Mouse (Mus musculus): ENCODE measurements around the gene Igfbp7. TPM values are rescaled to one million over a fixed set of nuclear protein-coding genes. Genes with fewer than 3 reads are reported as not detected.

Gene Igfbp7
- total and polyA plus RNA-seq, 3 experiments = 174 to 353 (median 205) TPM

GRCm38 (mm10) chr5:77402137-77402536 is 5.7 kb downstream of the Igfbp7 start:
- 41% methylated on average over 5 of the region's 5 CpGs for WGBS
- Histone ChIP-seq H3K4me1 (ENCODE audit: control insufficient read depth, insufficient read depth, low read length) (peaks cover 23% of the 10 kb centered on the region), H3K9ac (ENCODE audit: low read depth, low read length) (no peak overlapping the region), H3K79me2 (replicated peaks; ENCODE audit: control insufficient read depth, insufficient read depth, low read length) (no peaks in the 10 kb centered on the region), H3K27me3 (ENCODE audit: control insufficient read depth, insufficient read depth, low read length) (no peaks in the 10 kb centered on the region), H3K4me3 (no peak overlapping the region), H3K27ac (peak overlapping the region; percentile 65), H3K36me3 (ENCODE audit: control insufficient read depth, insufficient read depth, low read length) (peaks cover 25% of the 10 kb centered on the region)
- intact Hi-C loops (cut with DNase I) = no loop called here
- no peak for TF ChIP-seq CTCF (IDR thresholded peaks at IDR 0.05)
- TF ChIP-seq EP300 (IDR thresholded peaks at IDR 0.05; ENCODE audit: insufficient read depth, low read depth, low read length) = no peak
- TF ChIP-seq POLR2A (IDR thresholded peaks at IDR 0.05; ENCODE audit: insufficient read depth, low read depth, low read length) = no peak
- no peak for DNase-seq

GRCm38 (mm10) chr5:77400823-77401222 is 7.0 kb downstream of the Igfbp7 start:
- 35% methylated on average over 6 of the region's 6 CpGs for WGBS
- H3K4me3 ChIP-seq = no peak overlapping the region
- TF ChIP-seq EP300 (IDR thresholded peaks at IDR 0.05; ENCODE audit: insufficient read depth, low read depth, low read length) = 0 out of 2 replicates have a peak, but pooled peaks have one; percentile 31
- no peak for TF ChIP-seq CTCF (IDR thresholded peaks at IDR 0.05)
- no peaks in the 10 kb centered on the region for H3K27me3 ChIP-seq (ENCODE audit: control insufficient read depth, insufficient read depth, low read length)
- peaks cover 29% of the 10 kb centered on the region for H3K36me3 ChIP-seq (ENCODE audit: control insufficient read depth, insufficient read depth, low read length)
- H3K79me2 ChIP-seq (replicated peaks; ENCODE audit: control insufficient read depth, insufficient read depth, low read length) = peaks cover 1% of the 10 kb centered on the region; the same call in 1 of the 2 replicates
- peak; percentile 66 to 67 for DNase-seq
- H3K4me1 ChIP-seq (ENCODE audit: control insufficient read depth, insufficient read depth, low read length) = peaks cover 27% of the 10 kb centered on the region
- peak overlapping the region; percentile 65 for H3K27ac ChIP-seq
- H3K9ac ChIP-seq (ENCODE audit: low read depth, low read length) = no peak overlapping the region
- intact Hi-C loops (cut with DNase I) = loop anchor here (2.0 kb wide), 1 partner anchor 44 kb away; no protein-coding TSS in a partner anchor

- Histone ChIP-seq H3K4me3 (no peak overlapping the region), H3K27me3 (ENCODE audit: control insufficient read depth, insufficient read depth, low read length) (no peaks in the 10 kb centered on the region), H3K9ac (ENCODE audit: low read depth, low read length) (no peak overlapping the region), H3K27ac (peak overlapping the region; percentile 65), H3K4me1 (ENCODE audit: control insufficient read depth, insufficient read depth, low read length) (peaks cover 27% of the 10 kb centered on the region), H3K36me3 (ENCODE audit: control insufficient read depth, insufficient read depth, low read length) (peaks cover 33% of the 10 kb centered on the region), H3K79me2 (replicated peaks; ENCODE audit: control insufficient read depth, insufficient read depth, low read length) (peaks cover 1% of the 10 kb centered on the region; the same call in 1 of the 2 replicates)
- TF ChIP-seq POLR2A (IDR thresholded peaks at IDR 0.05; ENCODE audit: insufficient read depth, low read depth, low read length) = no peak
- no peak for TF ChIP-seq EP300 (IDR thresholded peaks at IDR 0.05; ENCODE audit: insufficient read depth, low read depth, low read length)
- no peak for TF ChIP-seq CTCF (IDR thresholded peaks at IDR 0.05)
- intact Hi-C loops (cut with DNase I) = loop anchor here (2.0 kb wide), 1 partner anchor 43 kb away; no protein-coding TSS in a partner anchor
- peak; percentile 67 to 69 for DNase-seq
- 57% methylated on average over 7 of the region's 7 CpGs for WGBS
Measured at GRCm38 (mm10) chr5:77400151-77400550, 7.7 kb downstream of the Igfbp7 start.

GRCm38 (mm10) chr5:77399076-77399475 is 8.8 kb downstream of the Igfbp7 start:
- TF ChIP-seq POLR2A (IDR thresholded peaks at IDR 0.05; ENCODE audit: insufficient read depth, low read depth, low read length) = no peak
- no peak for TF ChIP-seq EP300 (IDR thresholded peaks at IDR 0.05; ENCODE audit: insufficient read depth, low read depth, low read length)
- no peak for TF ChIP-seq CTCF (IDR thresholded peaks at IDR 0.05)
- Histone ChIP-seq H3K27me3 (ENCODE audit: control insufficient read depth, insufficient read depth, low read length) (no peaks in the 10 kb centered on the region), H3K36me3 (ENCODE audit: control insufficient read depth, insufficient read depth, low read length) (peaks cover 41% of the 10 kb centered on the region), H3K79me2 (replicated peaks; ENCODE audit: control insufficient read depth, insufficient read depth, low read length) (peaks cover 1% of the 10 kb centered on the region; the same call in 1 of the 2 replicates), H3K4me3 (no peak overlapping the region), H3K9ac (ENCODE audit: low read depth, low read length) (no peak overlapping the region), H3K4me1 (ENCODE audit: control insufficient read depth, insufficient read depth, low read length) (peaks cover 26% of the 10 kb centered on the region), H3K27ac (peak overlapping the region; percentile 47)
- intact Hi-C loops (cut with DNase I) = no loop called here
- 66% methylated on average over 4 of the region's 4 CpGs for WGBS
- DNase-seq = no peak

GRCm38 (mm10) chr5:77398285-77399057 is 9.4 kb downstream of the Igfbp7 start:
- Histone ChIP-seq H3K27me3 (ENCODE audit: control insufficient read depth, insufficient read depth, low read length) (no peaks in the 10 kb centered on the region), H3K79me2 (replicated peaks; ENCODE audit: control insufficient read depth, insufficient read depth, low read length) (peaks cover 1% of the 10 kb centered on the region; the same call in 1 of the 2 replicates), H3K4me1 (ENCODE audit: control insufficient read depth, insufficient read depth, low read length) (peaks cover 28% of the 10 kb centered on the region), H3K36me3 (ENCODE audit: control insufficient read depth, insufficient read depth, low read length) (peaks cover 41% of the 10 kb centered on the region), H3K4me3 (no peak overlapping the region), H3K27ac (peak overlapping the region; percentile 47), H3K9ac (ENCODE audit: low read depth, low read length) (no peak overlapping the region)
- intact Hi-C loops (cut with DNase I) = no loop called here
- WGBS = 72% methylated on average over 14 of the region's 14 CpGs
- TF ChIP-seq CTCF (IDR thresholded peaks at IDR 0.05) = no peak
- no peak for TF ChIP-seq EP300 (IDR thresholded peaks at IDR 0.05; ENCODE audit: insufficient read depth, low read depth, low read length)
- no peak for TF ChIP-seq POLR2A (IDR thresholded peaks at IDR 0.05; ENCODE audit: insufficient read depth, low read depth, low read length)
- no peak for DNase-seq

Measured in heart, adult 2 months (tissue).